Mouse (Mus musculus) liver, adult (tissue): ENCODE results near the gene Myl7.

Experiments used
- GATA4 ChIP-seq: IDR thresholded peaks from 2 replicates; pipeline ENCODE4 v1.6.1; 2014; ENCODE audit warnings: mild to moderate bottlenecking, low read length; ENCODE audit not compliant: insufficient replicate concordance

The Myl7 gene

DNA sequence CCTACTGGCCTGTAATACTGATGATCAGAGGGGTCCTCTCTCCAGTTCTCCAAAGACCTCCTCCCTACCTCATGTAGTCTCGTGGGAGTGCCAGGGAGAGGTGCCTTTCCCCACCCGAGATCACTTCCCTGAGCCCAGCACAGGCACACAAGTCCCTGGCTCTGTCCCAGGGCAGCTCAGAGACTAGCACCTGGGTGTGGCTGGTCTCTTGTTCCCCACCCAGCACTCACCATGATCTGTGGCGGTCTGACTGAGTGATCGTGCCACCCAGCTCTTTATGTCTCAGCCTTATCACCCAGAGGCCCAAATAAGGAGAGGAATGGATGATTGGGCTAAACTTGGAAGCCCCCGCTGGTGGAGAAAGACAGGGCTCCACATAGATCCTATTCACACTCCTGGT, at the start of gene Myl7:
Gene Myl7, minus strand, starts transcription at position 252 of the 400 bp plus-strand sequence.
- TF ChIP-seq GATA4, result no peak

- TF ChIP-seq GATA4, result no peak
Measured at GRCm38 (mm10) chr11:5947796-5948195, 49.2 kb upstream of the Myl7 start.

- TF ChIP-seq GATA4, result no peak
Measured at GRCm38 (mm10) chr11:5945096-5945495, 46.5 kb upstream of the Myl7 start.

- no peak for TF ChIP-seq GATA4
Measured at GRCm38 (mm10) chr11:5942966-5943365, 44.4 kb upstream of the Myl7 start.

GRCm38 (mm10) chr11:5930578-5930977, 32.0 kb upstream of the Myl7 start:
- no peak for TF ChIP-seq GATA4

DNA sequence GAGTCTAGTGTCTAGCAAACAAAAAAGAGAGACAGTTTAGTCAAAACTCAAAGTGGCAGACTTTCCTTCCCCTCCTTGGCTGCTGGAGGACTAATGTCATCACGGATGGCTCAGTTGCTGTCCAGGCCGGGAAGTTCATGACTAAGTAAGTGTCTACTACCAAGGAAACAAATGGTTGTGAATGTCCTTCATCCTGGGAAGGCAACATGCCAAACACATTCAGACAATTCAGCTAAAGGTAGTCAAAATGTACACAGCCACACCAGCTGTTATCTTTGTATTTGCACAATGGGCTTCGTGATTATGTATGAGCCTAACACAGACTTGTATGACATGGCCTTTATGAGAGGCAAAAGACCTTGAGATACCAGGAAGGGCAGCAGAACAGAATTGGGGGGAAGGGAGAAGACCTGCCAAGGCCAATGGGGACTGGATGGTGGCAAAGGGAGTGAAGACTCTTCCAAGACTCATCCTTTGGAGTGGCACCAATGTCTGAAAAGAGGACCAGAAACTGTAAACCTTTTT, 28.2 kb upstream of the Myl7 start:
- TF ChIP-seq GATA4, result no peak

- no peak for TF ChIP-seq GATA4
Measured at GRCm38 (mm10) chr11:5924699-5925098, 26.1 kb upstream of the Myl7 start.

DNA sequence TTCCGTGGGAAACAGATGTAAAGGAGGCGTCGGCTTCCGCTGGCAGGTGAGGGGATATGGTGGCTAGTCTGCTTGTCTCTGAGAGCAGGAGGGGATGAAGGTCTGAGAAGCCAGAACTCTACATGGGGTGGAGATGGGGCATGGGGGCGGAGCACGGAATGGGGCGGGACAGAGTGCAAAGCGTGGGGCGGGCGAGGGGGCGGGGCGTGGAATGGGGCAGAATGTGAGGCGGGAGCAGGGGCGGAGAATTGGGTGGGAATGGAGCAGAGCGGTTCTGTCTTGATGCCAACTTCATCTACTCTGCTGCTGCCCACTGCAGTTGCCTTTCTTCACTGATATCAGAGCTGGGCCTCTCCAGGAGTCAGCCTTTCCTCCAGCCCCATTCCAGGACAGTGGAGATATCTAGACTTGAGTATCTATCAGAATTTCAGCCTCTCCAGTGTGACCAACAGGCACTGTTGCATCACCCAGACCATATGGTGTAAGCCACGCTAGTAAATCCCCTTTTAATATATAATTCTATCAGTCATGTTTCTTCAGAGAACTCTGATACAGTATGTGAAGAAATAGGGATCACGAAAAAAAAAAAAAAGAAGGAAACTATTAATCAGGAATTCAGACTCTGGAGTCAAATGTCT, 21.9 kb upstream of the Myl7 start:
- no peak for TF ChIP-seq GATA4

DNA sequence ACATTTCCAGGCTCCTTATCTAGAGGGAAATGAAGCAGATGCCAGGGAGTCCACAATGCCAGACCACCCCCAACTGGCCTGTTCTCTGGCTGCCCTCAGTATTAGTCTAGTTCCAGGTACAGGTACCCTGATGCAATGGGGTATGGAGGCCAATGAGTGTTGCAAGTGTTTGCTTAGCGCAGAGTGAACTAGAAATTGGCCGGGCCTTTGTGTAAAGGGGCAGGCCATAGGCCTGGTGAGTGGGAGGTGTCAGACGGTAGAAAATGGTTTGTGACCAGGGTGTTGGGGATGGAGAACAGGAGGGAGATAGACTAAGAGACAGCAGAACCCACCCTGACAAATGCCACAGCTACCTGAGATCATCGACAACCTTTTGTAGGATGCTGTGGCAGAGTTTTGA, 21.0 kb upstream of the Myl7 start:
- peak; percentile 89 for TF ChIP-seq GATA4

DNA sequence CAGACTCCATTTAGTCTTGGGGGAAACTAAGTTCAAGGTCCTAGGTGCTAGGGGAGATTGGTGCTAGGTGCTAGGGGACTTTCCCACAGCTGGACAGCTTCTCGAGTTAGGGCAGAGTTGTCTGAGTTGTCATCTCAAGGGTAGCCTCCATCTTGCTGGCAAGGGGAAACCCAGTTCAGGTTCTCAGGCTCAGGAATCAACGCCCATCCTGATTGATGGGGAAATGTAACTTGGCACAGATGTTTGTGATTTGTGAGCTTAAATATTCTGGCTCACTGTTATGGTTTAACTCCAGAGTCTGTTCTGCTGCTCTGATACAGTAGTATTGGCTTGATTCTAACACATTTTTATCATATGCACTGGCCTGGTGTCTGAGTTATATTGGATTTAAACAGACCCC, 19.5 kb upstream of the Myl7 start:
- TF ChIP-seq GATA4, result no peak

- TF ChIP-seq GATA4, result no peak
Measured at GRCm38 (mm10) chr11:5916178-5916548, 17.6 kb upstream of the Myl7 start.

- no peak for TF ChIP-seq GATA4
Measured at GRCm38 (mm10) chr11:5915429-5916177, 17.0 kb upstream of the Myl7 start.

DNA sequence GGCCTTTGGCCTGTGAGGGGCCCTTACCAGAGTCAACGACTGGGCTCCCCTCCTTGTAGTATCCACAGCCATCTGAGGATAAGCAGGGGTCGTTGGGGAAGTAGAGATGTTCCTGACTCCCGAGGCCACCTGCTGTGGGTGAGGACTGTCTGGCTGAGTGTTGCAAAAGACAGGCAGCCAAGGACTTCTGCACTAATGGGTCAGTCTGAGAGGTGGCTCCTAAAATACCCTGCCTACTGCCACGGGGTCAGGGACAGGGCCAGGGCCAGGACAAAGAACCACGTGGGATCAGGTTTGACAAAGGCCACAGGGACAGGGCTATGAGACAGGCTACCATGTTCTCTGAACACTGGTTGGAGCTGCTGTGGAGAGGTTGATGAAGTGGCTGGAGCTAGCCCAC, 16.4 kb upstream of the Myl7 start:
- TF ChIP-seq GATA4, result no peak

- no peak for TF ChIP-seq GATA4
Measured at GRCm38 (mm10) chr11:5913936-5914335, 15.4 kb upstream of the Myl7 start.

DNA sequence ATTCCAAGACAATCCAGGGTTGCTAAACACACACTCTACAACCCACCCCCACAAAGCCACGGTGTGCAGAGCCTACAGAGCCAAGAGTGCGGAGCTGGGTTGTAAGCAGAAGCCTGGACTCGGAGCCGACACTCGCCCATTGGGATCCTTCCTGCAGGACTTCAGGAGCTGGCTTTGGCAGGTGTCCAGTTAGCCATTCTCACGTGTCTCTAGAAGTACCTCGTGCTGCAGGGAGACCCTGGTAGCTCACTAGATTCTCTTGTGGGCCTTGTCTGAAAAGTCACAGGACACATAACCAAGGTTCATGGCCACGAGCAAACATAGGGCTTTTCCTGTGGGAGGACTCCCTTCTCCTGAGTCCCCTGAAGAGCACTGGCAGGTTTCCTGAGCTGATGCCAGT, 14.7 kb upstream of the Myl7 start:
- TF ChIP-seq GATA4, result no peak

GRCm38 (mm10) chr11:5912635-5913034, 14.1 kb upstream of the Myl7 start:
- TF ChIP-seq GATA4, result no peak
